Mouse (Mus musculus) embryonic facial prominence, embryonic 15.5 days (tissue): Measurements from ENCODE around the gene Castor1. TPM values are rescaled to one million over a fixed set of nuclear protein-coding genes. Genes with fewer than 3 reads are reported as not detected.
A peak's percentile ranks its signal among the peaks of the same experiment; 100 is the strongest.

Experiments used
- ATAC-seq: fragments of 200-750 bp; cut with Nextera tagmentation; 2 replicates; pipeline ENCODE4 v1.8.0; 2017; ENCODE audit warnings: low read depth, moderate TSS enrichment; ENCODE audit not compliant: insufficient number of reproducible peaks, low FRiP score, low TSS enrichment
- H3K27ac ChIP-seq: fragments of 300-500 bp; sonication (generic); replicated peaks from 2 replicates; pipeline ENCODE4 v1.5.1; 2015; ENCODE audit warnings: mild to moderate bottlenecking, inconsistent platforms
- H3K27me3 ChIP-seq: fragments of 300-500 bp; sonication (generic); 2 replicates; pipeline ENCODE4 v1.6.1; 2015; ENCODE audit warnings: inconsistent platforms
- H3K36me3 ChIP-seq: fragments of 300-500 bp; sonication (generic); 2 replicates; pipeline ENCODE4 v1.6.1; 2015; ENCODE audit warnings: mild to moderate bottlenecking, inconsistent platforms
- H3K4me1 ChIP-seq: fragments of 300-500 bp; sonication (generic); 2 replicates; pipeline ENCODE4 v1.6.1; 2015; ENCODE audit warnings: inconsistent platforms
- H3K4me2 ChIP-seq: fragments of 300-500 bp; sonication (generic); replicated peaks from 2 replicates; pipeline ENCODE4 v1.6.1; 2015; ENCODE audit warnings: mild to moderate bottlenecking, inconsistent platforms
- H3K4me3 ChIP-seq: fragments of 300-500 bp; sonication (generic); replicated peaks from 2 replicates; pipeline ENCODE4 v1.5.1; 2015; ENCODE audit warnings: mild to moderate bottlenecking, inconsistent platforms
- H3K9ac ChIP-seq: fragments of 300-500 bp; sonication (generic); 2 replicates; pipeline ENCODE4 v1.6.1; 2015; ENCODE audit warnings: inconsistent platforms
- H3K9me3 ChIP-seq: fragments of 300-500 bp; sonication (generic); replicated peaks from 2 replicates; pipeline ENCODE4 v1.6.1; 2016; ENCODE audit warnings: inconsistent platforms
- WGBS: fragments of 180-500 bp; shearing (Covaris S2); methylation state at CpG from one replicate; pipeline ENCODE4 v1.1.7; 2015; 5-methylcytosine and 5-hydroxymethylcytosine counted together
- polyA plus RNA-seq: library from polyadenylated mRNA; unstranded; fragments of >200 nt; fragmentation: Nextera tagmentation; extraction: Ambion mirVana; gene quantifications from 2 replicates; pipeline ENCODE4 v1.2.1, GENCODE M21; 2015

The Castor1 gene
- polyA plus RNA-seq, 1 experiment from 2014 or later = 13.1 TPM

- H3K4me3 ChIP-seq = no peak overlapping the region
- H3K9me3 ChIP-seq = no peaks in the 10 kb centered on the region
- no peak overlapping the region for H3K9ac ChIP-seq
- no peaks in the 10 kb centered on the region for H3K36me3 ChIP-seq
- no peak overlapping the region for H3K4me2 ChIP-seq
- H3K27ac ChIP-seq = no peak overlapping the region
- H3K27me3 ChIP-seq = no peaks in the 10 kb centered on the region
- WGBS = 76% methylated on average over 2 of the region's 2 CpGs
- no peaks in the 10 kb centered on the region for H3K4me1 ChIP-seq
- no peak for ATAC-seq
These were observed 34.9 kb downstream of the Castor1 start for GRCm38 (mm10) chr11:4252886-4253285.

- H3K4me3 ChIP-seq = no peak within 1 kb of the TSS
- H3K27me3 ChIP-seq = no peaks in the 10 kb centered on the region
- no peak within 1 kb of the TSS for H3K9ac ChIP-seq
- H3K9me3 ChIP-seq = no peaks in the 10 kb centered on the region
- 52% methylated on average over 11 of the region's 11 CpGs for WGBS
- peaks cover 27% of the 10 kb centered on the region for H3K4me1 ChIP-seq
- no peak within 1 kb of the TSS for H3K4me2 ChIP-seq
- H3K27ac ChIP-seq = no peak within 1 kb of the TSS
- no peaks in the 10 kb centered on the region for H3K36me3 ChIP-seq
- no peak for ATAC-seq
These were observed 39.0 kb downstream of the Castor1 start, which contains the start of gene Lif for GRCm38 (mm10) chr11:4256846-4257607. Gene Lif, plus strand, starts transcription at chr11:4257557.

GRCm38 (mm10) chr11:4257756-4258155 lies 39.7 kb downstream of the Castor1 start:
- no peaks in the 10 kb centered on the region for H3K27me3 ChIP-seq
- H3K27ac ChIP-seq = no peak overlapping the region
- WGBS = 54% methylated on average over 5 of the region's 5 CpGs
- H3K4me3 ChIP-seq = no peak overlapping the region
- H3K4me2 ChIP-seq = no peak overlapping the region
- H3K9me3 ChIP-seq = no peaks in the 10 kb centered on the region
- no peak for ATAC-seq
- no peak overlapping the region for H3K9ac ChIP-seq
- no peaks in the 10 kb centered on the region for H3K36me3 ChIP-seq
- H3K4me1 ChIP-seq = peaks cover 34% of the 10 kb centered on the region

- no peaks in the 10 kb centered on the region for H3K36me3 ChIP-seq
- WGBS = 1% methylated on average over 7 of the region's 7 CpGs
- H3K4me1 ChIP-seq = peaks cover 42% of the 10 kb centered on the region
- H3K9me3 ChIP-seq = no peaks in the 10 kb centered on the region
- no peak overlapping the region for H3K9ac ChIP-seq
- H3K27ac ChIP-seq = no peak overlapping the region
- peak overlapping the region; percentile 23 for H3K4me3 ChIP-seq
- peak; percentile 13; the same call in 1 of the 2 replicates for ATAC-seq
- peak overlapping the region; percentile 46 for H3K4me2 ChIP-seq
- H3K27me3 ChIP-seq = no peaks in the 10 kb centered on the region
These were observed 40.6 kb downstream of the Castor1 start for GRCm38 (mm10) chr11:4258657-4259082.

- ATAC-seq = no peak
- H3K27ac ChIP-seq = no peak overlapping the region
These were observed 42.6 kb downstream of the Castor1 start for GRCm38 (mm10) chr11:4260463-4261187.

GRCm38 (mm10) chr11:4261188-4261494 lies 43.1 kb downstream of the Castor1 start:
- H3K4me1 ChIP-seq = peaks cover 45% of the 10 kb centered on the region
- no peak for ATAC-seq
- peak overlapping the region; percentile 12; the same call in 1 of the 2 replicates for H3K27ac ChIP-seq
- no peaks in the 10 kb centered on the region for H3K36me3 ChIP-seq
- H3K4me2 ChIP-seq = no peak overlapping the region
- H3K4me3 ChIP-seq = no peak overlapping the region
- no peaks in the 10 kb centered on the region for H3K9me3 ChIP-seq
- H3K9ac ChIP-seq = no peak overlapping the region
- 54% methylated on average over 7 of the region's 7 CpGs for WGBS
- peaks cover 23% of the 10 kb centered on the region for H3K27me3 ChIP-seq

More at GRCm38 (mm10) chr11:4260463-4261187, 42.6 kb downstream of the Castor1 start:
- H3K4me1 ChIP-seq = peaks cover 45% of the 10 kb centered on the region
- peaks cover 19% of the 10 kb centered on the region for H3K27me3 ChIP-seq
- H3K4me2 ChIP-seq = peak overlapping the region; percentile 4; the same call in 1 of the 2 replicates
- WGBS = 16% methylated on average over 14 of the region's 14 CpGs
- no peaks in the 10 kb centered on the region for H3K9me3 ChIP-seq
- no peaks in the 10 kb centered on the region for H3K36me3 ChIP-seq
- H3K9ac ChIP-seq = no peak overlapping the region
- H3K4me3 ChIP-seq = no peak overlapping the region

GRCm38 (mm10) chr11:4261969-4262368 lies 43.9 kb downstream of the Castor1 start:
- H3K9ac ChIP-seq = no peak overlapping the region
- no peak overlapping the region for H3K27ac ChIP-seq
- H3K36me3 ChIP-seq = no peaks in the 10 kb centered on the region
- ATAC-seq = no peak
- 21% methylated on average over 5 of the region's 5 CpGs for WGBS
- peaks cover 49% of the 10 kb centered on the region for H3K4me1 ChIP-seq
- no peak overlapping the region for H3K4me2 ChIP-seq
- H3K27me3 ChIP-seq = peaks cover 27% of the 10 kb centered on the region
- H3K4me3 ChIP-seq = no peak overlapping the region
- no peaks in the 10 kb centered on the region for H3K9me3 ChIP-seq

- no peak overlapping the region for H3K4me3 ChIP-seq
- no peak for ATAC-seq
- H3K27ac ChIP-seq = no peak overlapping the region
- H3K9me3 ChIP-seq = no peaks in the 10 kb centered on the region
- no peaks in the 10 kb centered on the region for H3K36me3 ChIP-seq
- H3K4me1 ChIP-seq = peaks cover 54% of the 10 kb centered on the region
- WGBS = 9% methylated on average over 7 of the region's 7 CpGs
- no peak overlapping the region for H3K4me2 ChIP-seq
- H3K9ac ChIP-seq = no peak overlapping the region
- peaks cover 36% of the 10 kb centered on the region for H3K27me3 ChIP-seq
These were observed 44.8 kb downstream of the Castor1 start for GRCm38 (mm10) chr11:4262847-4263246.

- Histone ChIP-seq H3K36me3 (no peaks in the 10 kb centered on the region), H3K27me3 (peaks cover 40% of the 10 kb centered on the region), H3K4me1 (peaks cover 54% of the 10 kb centered on the region), H3K9me3 (no peaks in the 10 kb centered on the region), H3K9ac (no peak overlapping the region), H3K27ac (no peak overlapping the region), H3K4me2 (no peak overlapping the region), H3K4me3 (no peak overlapping the region)
- ATAC-seq = no peak
- 23% methylated on average over 1 of the region's 1 CpGs for WGBS
These were observed 45.3 kb downstream of the Castor1 start for GRCm38 (mm10) chr11:4263296-4263695.

GRCm38 (mm10) chr11:4264066-4264465 lies 46.0 kb downstream of the Castor1 start:
- H3K36me3 ChIP-seq = no peaks in the 10 kb centered on the region
- no peak overlapping the region for H3K27ac ChIP-seq
- H3K4me3 ChIP-seq = no peak overlapping the region
- peaks cover 42% of the 10 kb centered on the region for H3K27me3 ChIP-seq
- WGBS = 60% methylated on average over 7 of the region's 7 CpGs
- no peak overlapping the region for H3K4me2 ChIP-seq
- no peaks in the 10 kb centered on the region for H3K9me3 ChIP-seq
- H3K4me1 ChIP-seq = peaks cover 48% of the 10 kb centered on the region
- no peak overlapping the region for H3K9ac ChIP-seq
- no peak for ATAC-seq

GRCm38 (mm10) chr11:4266271-4267201 lies 48.5 kb downstream of the Castor1 start:
- Histone ChIP-seq H3K4me2 (peak overlapping the region; percentile 89), H3K27ac (no peak overlapping the region), H3K9ac (peak overlapping the region; percentile 44), H3K4me1 (peaks cover 42% of the 10 kb centered on the region), H3K36me3 (no peaks in the 10 kb centered on the region), H3K27me3 (peaks cover 44% of the 10 kb centered on the region), H3K9me3 (no peaks in the 10 kb centered on the region), H3K4me3 (peak overlapping the region; percentile 61)
- WGBS = under 1% methylated on average over 61 of the region's 61 CpGs
- 0 out of 2 replicates have a peak, but pooled peaks have one; percentile 18 for ATAC-seq
